ENCODE assay signal across 22 mouse cellular contexts in genomic region chr4:48781099-48781498, GRCm38 (mm10).
"Had no signal": no experiment of that assay in that cellular context is flagged by ENCODE, and none has a peak within 500 bp of the region (broad histone marks: within the 10 kb centered on the region; RNA-seq: fewer than 3 reads in every experiment).

No protein-coding gene starts in this region.

- H3K27me3 ChIP-seq: limb, embryonic 13.5 days; liver, embryonic 12.5 days; liver, embryonic 15.5 days; lung, embryonic 15.5 days; neural tube, embryonic 13.5 days; stomach, embryonic 15.5 days had no signal

- H3K4me1 ChIP-seq: limb, embryonic 10.5 days; liver, embryonic 12.5 days; liver, embryonic 15.5 days; lung, embryonic 15.5 days; stomach, embryonic 15.5 days had no signal

- H3K9ac ChIP-seq: limb, embryonic 13.5 days; liver, embryonic 12.5 days; liver, embryonic 15.5 days; lung, embryonic 15.5 days; neural tube, embryonic 13.5 days; stomach, embryonic 15.5 days had no signal

- H3K4me2 ChIP-seq: limb, embryonic 13.5 days; liver, embryonic 12.5 days; liver, embryonic 15.5 days; lung, embryonic 15.5 days; midbrain, embryonic 11.5 days; neural tube, embryonic 13.5 days; stomach, embryonic 15.5 days had no signal

- DNase-seq: kidney, postnatal 25 days; layer of hippocampus, adult 9-11 months; liver; lung, adult 18-20 months; lung, postnatal 10 days; lung, postnatal 36 days; midbrain, embryonic 14.5 days; retina, postnatal 1 day; right cerebral cortex, postnatal 25 days; spleen, adult 18-20 months; thymus, postnatal 25 days had no signal

- H3K9me3 ChIP-seq: limb, embryonic 10.5 days; limb, embryonic 13.5 days; liver, embryonic 12.5 days; liver, embryonic 15.5 days; lung, embryonic 15.5 days; neural tube, embryonic 13.5 days; stomach, embryonic 15.5 days had no signal

- H3K4me3 ChIP-seq: layer of hippocampus, adult 2 months; limb, embryonic 10.5 days; limb, embryonic 13.5 days; liver, embryonic 12.5 days; liver, embryonic 15.5 days; lung, embryonic 15.5 days; myocyte; neural tube, embryonic 13.5 days; stomach, embryonic 15.5 days had no signal

- H3K36me3 ChIP-seq: limb, embryonic 10.5 days; limb, embryonic 13.5 days; liver, embryonic 12.5 days; liver, embryonic 15.5 days; lung, embryonic 15.5 days; neural tube, embryonic 13.5 days; stomach, embryonic 15.5 days had no signal

- H3K27ac ChIP-seq: kidney, postnatal 0 days; layer of hippocampus, adult 2 months; limb, embryonic 10.5 days; limb, embryonic 13.5 days; liver, embryonic 12.5 days; liver, embryonic 15.5 days; lung, embryonic 15.5 days; neural tube, embryonic 13.5 days; stomach, embryonic 15.5 days had no signal

- ATAC-seq: liver, embryonic 12.5 days had no signal
